Mouse (Mus musculus): ENCODE measurements at regions not wholly inside any gene's neighbourhood (a gene's known extent, or its start where the extent isn't known, plus 50 kb on each side); places are given as distances from the start of the nearest gene placed in this dataset.

- Histone ChIP-seq H3K27me3 (ENCODE audit: control insufficient read depth, insufficient read depth, low read depth, low read length) (no peaks in the 10 kb centered on the region), H3K4me2 (ENCODE audit: low read length) (no peak overlapping the region), H3K4me3 (ENCODE audit: low read depth, low read length) (no peak overlapping the region), H3K36me3 (ENCODE audit: control insufficient read depth, insufficient read depth, low read length) (no peaks in the 10 kb centered on the region), H3K9ac (ENCODE audit: low read depth, low read length) (no peak overlapping the region), H3K4me1 (ENCODE audit: control insufficient read depth, insufficient read depth, low read length) (no peaks in the 10 kb centered on the region), H3K27ac (ENCODE audit: low read length) (no peak overlapping the region), H3K9me3 (replicated peaks; ENCODE audit: control insufficient read depth, low read length, poor library complexity, severe bottlenecking) (0 out of 2 replicates have a peak, but pooled peaks cover 2% of the 10 kb centered on the region)
- ATAC-seq, result no peak
- 86% methylated on average over 16 of the region's 16 CpGs for WGBS
These were observed 903.3 kb downstream of the Mrps31 start for GRCm38 (mm10) chr8:23314275-23315123.

GRCm38 (mm10) chr8:23319556-23319955, 908.4 kb downstream of the Mrps31 start:
- Histone ChIP-seq H3K4me2 (ENCODE audit: low read length) (no peak overlapping the region), H3K36me3 (ENCODE audit: control insufficient read depth, insufficient read depth, low read length) (no peaks in the 10 kb centered on the region), H3K9ac (ENCODE audit: low read depth, low read length) (no peak overlapping the region), H3K4me1 (ENCODE audit: control insufficient read depth, insufficient read depth, low read length) (no peaks in the 10 kb centered on the region), H3K9me3 (replicated peaks; ENCODE audit: control insufficient read depth, low read length, poor library complexity, severe bottlenecking) (no peaks in the 10 kb centered on the region), H3K27ac (ENCODE audit: low read length) (no peak overlapping the region), H3K4me3 (ENCODE audit: low read depth, low read length) (no peak overlapping the region), H3K27me3 (ENCODE audit: control insufficient read depth, insufficient read depth, low read depth, low read length) (no peaks in the 10 kb centered on the region)
- ATAC-seq, result no peak
- 61% methylated on average over 9 of the region's 9 CpGs for WGBS

GRCm38 (mm10) chr8:23321166-23321565, 910.0 kb downstream of the Mrps31 start:
- Histone ChIP-seq H3K4me3 (ENCODE audit: low read depth, low read length) (no peak overlapping the region), H3K36me3 (ENCODE audit: control insufficient read depth, insufficient read depth, low read length) (no peaks in the 10 kb centered on the region), H3K27ac (ENCODE audit: low read length) (no peak overlapping the region), H3K27me3 (ENCODE audit: control insufficient read depth, insufficient read depth, low read depth, low read length) (no peaks in the 10 kb centered on the region), H3K4me2 (ENCODE audit: low read length) (no peak overlapping the region), H3K4me1 (ENCODE audit: control insufficient read depth, insufficient read depth, low read length) (no peaks in the 10 kb centered on the region), H3K9me3 (replicated peaks; ENCODE audit: control insufficient read depth, low read length, poor library complexity, severe bottlenecking) (no peaks in the 10 kb centered on the region), H3K9ac (ENCODE audit: low read depth, low read length) (no peak overlapping the region)
- no peak for ATAC-seq
- 76% methylated on average over 5 of the region's 5 CpGs for WGBS

GRCm38 (mm10) chr8:23327283-23327682, 916.1 kb downstream of the Mrps31 start:
- no peak overlapping the region for H3K9ac ChIP-seq (ENCODE audit: low read depth, low read length)

DNA sequence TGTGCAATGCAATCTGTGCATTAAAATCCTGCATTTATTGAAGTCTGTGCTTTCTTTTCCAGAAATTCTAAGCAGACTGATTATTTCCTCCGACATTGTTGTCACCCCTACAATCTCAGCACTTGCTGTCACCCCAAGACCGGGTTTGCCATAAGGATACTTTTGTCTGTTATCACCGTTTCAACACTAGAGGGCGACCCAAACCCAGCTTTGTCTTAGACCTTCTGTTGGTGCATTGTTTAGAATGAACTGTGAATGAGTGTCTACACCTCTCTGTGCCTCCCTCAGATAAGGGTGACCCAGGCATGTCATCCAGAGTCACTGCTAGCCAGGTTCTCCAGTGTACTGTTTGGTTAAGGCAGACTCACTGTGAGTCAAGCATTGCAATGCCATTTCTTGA, 933.0 kb downstream of the Mrps31 start:
- Histone ChIP-seq H3K4me3 (ENCODE audit: low read depth, low read length) (no peak overlapping the region), H3K4me2 (ENCODE audit: low read length) (no peak overlapping the region), H3K27me3 (ENCODE audit: control insufficient read depth, insufficient read depth, low read depth, low read length) (no peaks in the 10 kb centered on the region), H3K9ac (ENCODE audit: low read depth, low read length) (no peak overlapping the region), H3K9me3 (replicated peaks; ENCODE audit: control insufficient read depth, low read length, poor library complexity, severe bottlenecking) (no peaks in the 10 kb centered on the region), H3K36me3 (ENCODE audit: control insufficient read depth, insufficient read depth, low read length) (no peaks in the 10 kb centered on the region), H3K4me1 (ENCODE audit: control insufficient read depth, insufficient read depth, low read length) (no peaks in the 10 kb centered on the region), H3K27ac (ENCODE audit: low read length) (no peak overlapping the region)
- ATAC-seq, result no peak
- WGBS, result 28% methylated on average over 4 of the region's 4 CpGs

More at GRCm38 (mm10) chr8:23327283-23327682, 916.1 kb downstream of the Mrps31 start:
- Histone ChIP-seq H3K4me3 (ENCODE audit: low read depth, low read length) (no peak overlapping the region), H3K36me3 (ENCODE audit: control insufficient read depth, insufficient read depth, low read length) (no peaks in the 10 kb centered on the region), H3K4me1 (ENCODE audit: control insufficient read depth, insufficient read depth, low read length) (no peaks in the 10 kb centered on the region), H3K4me2 (ENCODE audit: low read length) (no peak overlapping the region), H3K9me3 (replicated peaks; ENCODE audit: control insufficient read depth, low read length, poor library complexity, severe bottlenecking) (no peaks in the 10 kb centered on the region), H3K27me3 (ENCODE audit: control insufficient read depth, insufficient read depth, low read depth, low read length) (no peaks in the 10 kb centered on the region), H3K27ac (ENCODE audit: low read length) (no peak overlapping the region)
- no peak for ATAC-seq
- WGBS, result 89% methylated on average over 4 of the region's 4 CpGs

DNA sequence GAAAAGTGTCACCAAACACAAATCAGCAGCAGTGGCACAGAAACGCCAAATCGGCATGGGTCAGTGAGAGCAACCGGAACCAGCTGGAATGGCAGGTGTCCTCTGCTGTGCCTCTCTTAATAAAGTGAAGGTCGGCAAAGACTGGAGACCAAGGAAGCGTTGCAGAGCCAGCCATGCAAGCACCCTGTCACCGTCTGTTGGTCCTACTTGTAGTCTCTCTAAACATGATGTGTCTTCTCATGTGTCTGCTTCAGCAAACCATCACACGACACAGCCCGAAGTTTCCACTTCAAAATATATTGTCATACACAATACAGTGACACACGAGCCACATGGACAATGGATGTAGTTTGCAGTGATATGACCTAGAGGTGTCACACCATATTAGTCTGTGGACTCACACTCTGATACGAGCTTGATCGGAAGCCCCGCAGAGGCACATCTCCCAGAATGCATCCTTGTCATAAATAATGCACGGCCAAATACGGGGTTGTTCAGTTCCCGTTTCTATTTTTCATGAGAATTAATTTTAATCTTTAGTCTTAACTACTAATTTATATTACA, 940.3 kb downstream of the Mrps31 start:
- no peaks in the 10 kb centered on the region for H3K27me3 ChIP-seq (ENCODE audit: control insufficient read depth, insufficient read depth, low read depth, low read length)
- no peak overlapping the region for H3K27ac ChIP-seq (ENCODE audit: low read length)
- no peak for ATAC-seq
- no peaks in the 10 kb centered on the region for H3K9me3 ChIP-seq (replicated peaks; ENCODE audit: control insufficient read depth, low read length, poor library complexity, severe bottlenecking)
- 81% methylated on average over 15 of the region's 15 CpGs for WGBS
- no peaks in the 10 kb centered on the region for H3K4me1 ChIP-seq (ENCODE audit: control insufficient read depth, insufficient read depth, low read length)
- H3K4me3 ChIP-seq (ENCODE audit: low read depth, low read length), result no peak overlapping the region
- no peaks in the 10 kb centered on the region for H3K36me3 ChIP-seq (ENCODE audit: control insufficient read depth, insufficient read depth, low read length)
- H3K4me2 ChIP-seq (ENCODE audit: low read length), result no peak overlapping the region
- no peak overlapping the region for H3K9ac ChIP-seq (ENCODE audit: low read depth, low read length)

- ATAC-seq, result no peak
- H3K36me3 ChIP-seq (ENCODE audit: control insufficient read depth, insufficient read depth, low read length), result no peaks in the 10 kb centered on the region
- H3K27me3 ChIP-seq (ENCODE audit: control insufficient read depth, insufficient read depth, low read depth, low read length), result no peaks in the 10 kb centered on the region
- 63% methylated on average over 6 of the region's 6 CpGs for WGBS
- no peak overlapping the region for H3K27ac ChIP-seq (ENCODE audit: low read length)
- H3K4me1 ChIP-seq (ENCODE audit: control insufficient read depth, insufficient read depth, low read length), result no peaks in the 10 kb centered on the region
- no peak overlapping the region for H3K9ac ChIP-seq (ENCODE audit: low read depth, low read length)
- H3K9me3 ChIP-seq (replicated peaks; ENCODE audit: control insufficient read depth, low read length, poor library complexity, severe bottlenecking), result no peaks in the 10 kb centered on the region
- H3K4me3 ChIP-seq (ENCODE audit: low read depth, low read length), result no peak overlapping the region
- no peak overlapping the region for H3K4me2 ChIP-seq (ENCODE audit: low read length)
These were observed 941.3 kb downstream of the Mrps31 start for GRCm38 (mm10) chr8:23352259-23353106.

- Histone ChIP-seq H3K4me2 (ENCODE audit: low read length) (no peak overlapping the region), H3K9me3 (replicated peaks; ENCODE audit: control insufficient read depth, low read length, poor library complexity, severe bottlenecking) (peaks cover 4% of the 10 kb centered on the region), H3K36me3 (ENCODE audit: control insufficient read depth, insufficient read depth, low read length) (no peaks in the 10 kb centered on the region), H3K27ac (ENCODE audit: low read length) (no peak overlapping the region), H3K4me3 (ENCODE audit: low read depth, low read length) (no peak overlapping the region), H3K9ac (ENCODE audit: low read depth, low read length) (no peak overlapping the region), H3K27me3 (ENCODE audit: control insufficient read depth, insufficient read depth, low read depth, low read length) (no peaks in the 10 kb centered on the region), H3K4me1 (ENCODE audit: control insufficient read depth, insufficient read depth, low read length) (peaks cover 6% of the 10 kb centered on the region; the same call in 1 of the 2 replicates)
- WGBS, result 35% methylated on average over 12 of the region's 12 CpGs
- 0 out of 2 replicates have a peak, but pooled peaks have one; percentile 54 for ATAC-seq
These were observed 949.0 kb downstream of the Mrps31 start for GRCm38 (mm10) chr8:23360061-23360622.
